7 mouse cellular contexts compared by ENCODE assay signal in the genomic region with DNA sequence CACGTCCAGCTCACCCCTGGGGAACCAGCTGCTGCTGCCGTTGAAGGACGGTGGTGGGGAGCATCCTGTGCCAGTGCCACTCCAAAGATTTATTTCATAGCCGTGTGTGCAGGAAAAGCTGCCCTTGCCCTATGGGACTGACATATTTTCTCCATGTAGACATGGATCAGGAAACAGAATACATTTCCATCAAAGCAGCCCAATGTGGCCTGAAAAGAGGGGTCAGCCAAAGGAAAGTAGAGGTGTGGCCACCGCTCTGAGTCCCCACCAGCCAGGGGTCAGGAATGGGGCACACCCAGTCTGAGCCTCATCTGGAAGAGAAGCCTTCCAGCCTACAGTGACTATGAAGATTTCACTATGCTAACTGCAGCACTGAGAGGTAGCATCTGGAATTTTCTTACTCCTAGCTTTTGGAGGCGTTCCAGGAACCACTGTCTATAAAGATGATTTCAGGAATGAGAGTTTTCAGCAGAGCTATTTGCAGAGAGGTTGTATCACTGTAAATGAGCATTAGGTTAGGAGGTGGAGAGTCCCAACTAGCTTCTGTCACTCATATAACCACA.
DNase-seq lines count a peak whose midpoint lies in the region; ATAC-seq and TF ChIP-seq lines count a peak whose summit lies in the region.

No protein-coding gene starts in this region.

- ATAC-seq in lung, embryonic 14.5 days (ENCODE audit: insufficient read depth), result peak; percentile 78; the same call in 1 of the 2 replicates
- peak; percentile 51; the same call in 1 of the 2 replicates for ATAC-seq in hindbrain, postnatal 0 days
- 0 out of 2 replicates have a peak, but pooled peaks have one; percentile 27 for ATAC-seq in neural tube, embryonic 13.5 days (ENCODE audit: low read depth)

- no peak overlapping the region for H3K27ac ChIP-seq in lung, embryonic 14.5 days (ENCODE audit: low read depth)
- no peak overlapping the region for H3K27ac ChIP-seq in hindbrain, postnatal 0 days
- H3K27ac ChIP-seq in neural tube, embryonic 13.5 days (replicated peaks), result peak overlapping the region; percentile 76

- no peaks in the 10 kb centered on the region for H3K36me3 ChIP-seq in lung, embryonic 14.5 days (ENCODE audit: insufficient read depth)
- no peaks in the 10 kb centered on the region for H3K36me3 ChIP-seq in hindbrain, postnatal 0 days (ENCODE audit: insufficient read depth, low read length)
- 0 out of 2 replicates have a peak, but pooled peaks cover 8% of the 10 kb centered on the region for H3K36me3 ChIP-seq in neural tube, embryonic 13.5 days

- H3K27me3 ChIP-seq in lung, embryonic 14.5 days (ENCODE audit: insufficient read depth, low read length), result no peaks in the 10 kb centered on the region
- H3K27me3 ChIP-seq in hindbrain, postnatal 0 days (ENCODE audit: insufficient read depth, low read length), result no peaks in the 10 kb centered on the region
- no peaks in the 10 kb centered on the region for H3K27me3 ChIP-seq in neural tube, embryonic 13.5 days

- no peak overlapping the region for H3K4me2 ChIP-seq in lung, embryonic 14.5 days
- no peak overlapping the region for H3K4me2 ChIP-seq in hindbrain, postnatal 0 days (ENCODE audit: low read depth, low read length)
- H3K4me2 ChIP-seq in neural tube, embryonic 13.5 days, result no peak overlapping the region

- 22% methylated on average over 6 of the region's 6 CpGs for WGBS in lung, embryonic 14.5 days
- WGBS in lung, adult 2 months, result 38% methylated on average over 6 of the region's 6 CpGs
- WGBS in hindbrain, postnatal 0 days, result 54% methylated on average over 6 of the region's 6 CpGs
- 31% methylated on average over 6 of the region's 6 CpGs for WGBS in neural tube, embryonic 13.5 days

- 0 out of 2 replicates have a peak, but pooled peaks cover 5% of the 10 kb centered on the region for H3K4me1 ChIP-seq in lung, embryonic 14.5 days (ENCODE audit: insufficient read depth)
- H3K4me1 ChIP-seq in lung, adult 2 months (ENCODE audit: control insufficient read depth, insufficient read depth, low read length), result no peaks in the 10 kb centered on the region
- H3K4me1 ChIP-seq in hindbrain, postnatal 0 days (ENCODE audit: insufficient read depth, low read length), result no peaks in the 10 kb centered on the region
- H3K4me1 ChIP-seq in neural tube, embryonic 13.5 days (replicated peaks), result peaks cover 16% of the 10 kb centered on the region

- TF ChIP-seq POLR2A in lung, adult 2 months (IDR thresholded peaks at IDR 0.05; ENCODE audit: borderline replicate concordance, extremely low read depth, low read depth, low read length), result no peak

- no peaks in the 10 kb centered on the region for H3K9me3 ChIP-seq in lung, embryonic 14.5 days (ENCODE audit: low read depth, low read length)
- H3K9me3 ChIP-seq in hindbrain, postnatal 0 days (ENCODE audit: low read length), result no peaks in the 10 kb centered on the region
- no peaks in the 10 kb centered on the region for H3K9me3 ChIP-seq in neural tube, embryonic 13.5 days

- TF ChIP-seq CTCF in lung, embryonic 14.5 days (IDR thresholded peaks at IDR 0.05; ENCODE audit: low read depth), result no peak
- TF ChIP-seq CTCF in lung, adult 2 months (IDR thresholded peaks at IDR 0.05; ENCODE audit: insufficient read depth, low read length), result no peak
- no peak for TF ChIP-seq CTCF in hindbrain, postnatal 0 days (IDR thresholded peaks at IDR 0.05; ENCODE audit: low read depth)

- H3K9ac ChIP-seq in lung, embryonic 14.5 days, result no peak overlapping the region
- no peak overlapping the region for H3K9ac ChIP-seq in hindbrain, postnatal 0 days (replicated peaks; ENCODE audit: low read length)
- no peak overlapping the region for H3K9ac ChIP-seq in neural tube, embryonic 13.5 days

- no peak overlapping the region for H3K4me3 ChIP-seq in lung, embryonic 14.5 days (ENCODE audit: low read depth, low read length)
- H3K4me3 ChIP-seq in lung, adult 2 months (replicated peaks; ENCODE audit: extremely low read depth, low read depth, low read length), result no peak overlapping the region
- no peak overlapping the region for H3K4me3 ChIP-seq in hindbrain, postnatal 0 days (ENCODE audit: low read length)
- H3K4me3 ChIP-seq in neural tube, embryonic 13.5 days, result no peak overlapping the region

- peak; percentile 53 for DNase-seq in lung, embryonic 14.5 days
- DNase-seq in lung, adult 2 months, result no peak
- DNase-seq in embryo, embryonic 11 days, result peak; percentile 25
- peak; percentile 38 for DNase-seq in hindbrain, postnatal 0 days (ENCODE audit: low spot score)
- DNase-seq in left cerebral cortex, adult 9 months (ENCODE audit: low spot score in 2 of 2), result no peak
- no peak for DNase-seq in adipocyte (ENCODE audit: low spot score)

Comparison
In these comparisons a context has a peak if more than half of its experiments do, and no peak if none do; other contexts are left out.
1. DNase-seq: peak in lung, embryonic 14.5 days (single experiment), embryo, embryonic 11 days (single experiment) and hindbrain, postnatal 0 days (single experiment); none in lung, adult 2 months (single experiment), left cerebral cortex, adult 9 months (0 of 2) and adipocyte (single experiment).
2. ATAC-seq: peak in every context shown above with its lines; median percentile 78 in lung, embryonic 14.5 days; 51 in hindbrain, postnatal 0 days; 27 in neural tube, embryonic 13.5 days.